Mouse (Mus musculus): ENCODE data around the gene Arhgap31. TPM values are rescaled to one million over a fixed set of nuclear protein-coding genes. Genes with fewer than 3 reads are reported as not detected.

Arhgap31 gene
- polyA plus RNA-seq, 1 experiment from 2014 or later = 43.1 TPM

DNA sequence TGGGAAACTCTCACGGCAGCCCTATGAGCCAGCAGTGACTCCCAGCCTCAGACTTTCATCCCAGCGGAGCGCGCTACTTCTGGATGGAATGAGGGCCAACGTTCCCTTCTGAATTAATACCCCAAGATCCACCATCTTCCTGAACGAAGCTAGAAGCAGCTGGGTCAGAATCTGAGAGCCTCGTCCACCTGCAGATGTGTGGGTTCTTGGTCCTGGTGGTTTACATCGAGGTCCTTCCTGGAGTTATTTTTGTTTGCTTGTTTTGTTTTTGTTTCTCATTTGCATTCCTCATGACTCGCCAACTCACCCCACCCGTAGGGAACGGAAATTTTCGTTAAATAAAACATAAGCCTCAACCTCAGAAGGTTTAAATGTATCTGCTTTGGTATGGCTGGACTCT is 61.8 kb downstream of the Arhgap31 start:
- ATAC-seq (ENCODE audit: insufficient number of reproducible peaks, low FRiP score) = no peak
- 74% methylated on average over 12 of the region's 12 CpGs for WGBS
- no peak overlapping the region for H3K9ac ChIP-seq
- no peak overlapping the region for H3K4me3 ChIP-seq
- no peaks in the 10 kb centered on the region for H3K9me3 ChIP-seq (replicated peaks)
- no peaks in the 10 kb centered on the region for H3K36me3 ChIP-seq
- H3K27ac ChIP-seq (ENCODE audit: poor library complexity, severe bottlenecking) = peak overlapping the region; percentile 85
- H3K27me3 ChIP-seq (replicated peaks) = no peaks in the 10 kb centered on the region
- peaks cover 83% of the 10 kb centered on the region for H3K4me1 ChIP-seq (replicated peaks)
- peak overlapping the region; percentile 42; the same call in 1 of the 2 replicates for H3K4me2 ChIP-seq

DNA sequence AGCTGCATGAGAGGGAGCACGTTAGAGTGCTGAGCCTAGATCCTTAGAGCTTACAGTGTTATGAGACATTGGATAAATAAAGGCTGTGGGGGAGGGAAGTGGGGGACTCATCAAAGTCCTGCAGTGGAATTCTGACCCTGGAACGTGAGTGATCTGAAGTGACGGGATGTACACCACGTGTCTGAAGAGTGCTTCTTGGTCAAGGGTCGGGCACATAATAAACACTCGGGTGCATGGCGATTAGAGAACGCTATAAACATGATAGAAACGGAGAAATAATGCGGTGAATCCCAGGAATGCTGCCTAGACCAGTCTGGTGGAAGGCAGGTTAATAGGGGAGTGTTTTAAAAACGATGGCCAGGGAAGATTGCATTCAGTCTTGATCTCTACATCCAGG is 63.6 kb downstream of the Arhgap31 start:
- H3K36me3 ChIP-seq = no peaks in the 10 kb centered on the region
- WGBS = 35% methylated on average over 11 of the region's 11 CpGs
- H3K9me3 ChIP-seq (replicated peaks) = no peaks in the 10 kb centered on the region
- no peak overlapping the region for H3K4me3 ChIP-seq
- no peak overlapping the region; the same call in 1 of the 2 replicates for H3K9ac ChIP-seq
- no peak overlapping the region for H3K4me2 ChIP-seq
- ATAC-seq (ENCODE audit: insufficient number of reproducible peaks, low FRiP score) = no peak
- peak overlapping the region; percentile 53; the same call in 1 of the 2 replicates for H3K27ac ChIP-seq (ENCODE audit: poor library complexity, severe bottlenecking)
- H3K27me3 ChIP-seq (replicated peaks) = no peaks in the 10 kb centered on the region
- peaks cover 79% of the 10 kb centered on the region for H3K4me1 ChIP-seq (replicated peaks)

DNA sequence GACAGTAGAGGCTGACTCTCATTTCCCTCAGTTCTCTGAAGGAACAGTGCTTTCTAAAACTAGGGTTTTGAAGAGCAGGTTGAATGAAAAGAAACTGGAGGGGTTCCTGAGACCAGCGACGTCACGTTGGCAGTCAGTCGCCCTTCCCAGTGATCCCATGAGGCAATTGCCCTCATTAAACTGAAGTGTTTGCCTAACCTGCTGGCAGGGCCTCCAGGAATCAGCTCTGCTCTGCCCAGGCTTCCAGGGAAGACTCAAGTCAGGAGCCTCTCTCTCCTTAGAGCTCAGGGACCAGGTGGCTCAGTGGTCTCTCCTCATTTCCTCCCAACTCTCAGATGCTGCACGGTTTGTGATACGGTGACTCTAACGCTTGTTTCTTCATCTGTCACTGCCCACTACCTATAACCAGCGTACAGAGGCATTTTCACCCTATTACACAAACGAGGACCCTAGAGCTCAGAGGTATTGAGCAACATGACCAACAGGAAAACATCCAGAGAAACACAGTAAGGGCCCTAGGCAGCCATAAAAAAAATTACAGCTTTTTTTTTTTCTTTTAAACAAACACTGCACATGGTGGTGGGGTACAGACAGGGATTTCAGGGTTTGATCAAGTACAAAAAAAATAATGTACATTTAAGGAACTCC is 64.2 kb downstream of the Arhgap31 start:
- H3K27me3 ChIP-seq (replicated peaks) = no peaks in the 10 kb centered on the region
- no peak for ATAC-seq (ENCODE audit: insufficient number of reproducible peaks, low FRiP score)
- H3K4me2 ChIP-seq = no peak overlapping the region
- H3K27ac ChIP-seq (ENCODE audit: poor library complexity, severe bottlenecking) = peak overlapping the region; percentile 74
- H3K4me3 ChIP-seq = no peak overlapping the region
- H3K9ac ChIP-seq = no peak overlapping the region
- no peaks in the 10 kb centered on the region for H3K36me3 ChIP-seq
- peaks cover 79% of the 10 kb centered on the region for H3K4me1 ChIP-seq (replicated peaks)
- no peaks in the 10 kb centered on the region for H3K9me3 ChIP-seq (replicated peaks)
- WGBS = 69% methylated on average over 9 of the region's 9 CpGs

DNA sequence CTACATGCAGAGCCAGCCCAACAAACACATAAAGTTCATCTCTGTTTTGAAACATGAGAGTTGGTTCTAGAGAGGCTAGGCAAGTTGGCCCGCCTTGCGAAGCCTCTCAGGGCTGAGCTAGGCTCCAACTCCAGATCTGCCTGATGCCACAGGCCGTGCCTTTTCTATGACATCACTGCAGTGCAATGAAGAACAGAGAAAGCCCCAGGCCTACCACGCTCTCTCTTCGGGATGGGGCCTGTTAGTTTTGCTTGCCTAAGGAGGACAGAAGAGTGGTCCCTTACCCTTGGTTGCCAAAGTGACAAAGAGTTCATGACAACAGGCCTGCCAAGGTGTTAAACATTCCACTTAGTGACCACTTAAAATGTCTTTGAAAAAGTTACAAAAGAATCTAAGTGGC is 64.9 kb downstream of the Arhgap31 start:
- Histone ChIP-seq H3K4me3 (no peak overlapping the region), H3K4me2 (no peak overlapping the region), H3K27ac (ENCODE audit: poor library complexity, severe bottlenecking) (peak overlapping the region; percentile 74), H3K36me3 (no peaks in the 10 kb centered on the region), H3K9ac (no peak overlapping the region), H3K4me1 (replicated peaks) (peaks cover 79% of the 10 kb centered on the region), H3K27me3 (replicated peaks) (no peaks in the 10 kb centered on the region), H3K9me3 (replicated peaks) (no peaks in the 10 kb centered on the region)
- ATAC-seq (ENCODE audit: insufficient number of reproducible peaks, low FRiP score) = no peak
- 56% methylated on average over 5 of the region's 5 CpGs for WGBS

DNA sequence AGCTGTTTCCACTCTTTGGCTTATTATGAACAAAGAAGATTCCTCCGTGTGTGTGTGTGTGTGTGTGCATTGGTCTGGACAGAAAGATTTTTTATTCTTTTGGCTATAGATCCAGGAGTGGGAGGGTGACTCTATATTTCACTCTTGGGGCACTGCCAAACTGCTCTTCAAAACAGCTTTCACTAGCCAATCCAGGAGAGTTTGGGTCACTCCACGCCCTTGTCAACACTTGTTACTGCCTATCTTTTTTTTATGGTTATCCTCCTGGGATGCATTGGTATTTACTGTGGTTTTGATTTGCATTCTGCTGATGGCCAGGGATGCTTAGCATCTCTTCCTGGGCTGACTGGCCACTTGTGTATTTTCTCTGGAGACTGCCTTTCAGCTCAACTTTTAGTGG is 68.6 kb downstream of the Arhgap31 start:
- Histone ChIP-seq H3K27ac (ENCODE audit: poor library complexity, severe bottlenecking) (no peak overlapping the region), H3K4me3 (no peak overlapping the region), H3K4me2 (no peak overlapping the region), H3K9me3 (replicated peaks) (no peaks in the 10 kb centered on the region), H3K36me3 (peaks cover 8% of the 10 kb centered on the region), H3K4me1 (replicated peaks) (peaks cover 68% of the 10 kb centered on the region), H3K27me3 (replicated peaks) (no peaks in the 10 kb centered on the region), H3K9ac (no peak overlapping the region)
- 72% methylated on average over 2 of the region's 2 CpGs for WGBS
- no peak for ATAC-seq (ENCODE audit: insufficient number of reproducible peaks, low FRiP score)

DNA sequence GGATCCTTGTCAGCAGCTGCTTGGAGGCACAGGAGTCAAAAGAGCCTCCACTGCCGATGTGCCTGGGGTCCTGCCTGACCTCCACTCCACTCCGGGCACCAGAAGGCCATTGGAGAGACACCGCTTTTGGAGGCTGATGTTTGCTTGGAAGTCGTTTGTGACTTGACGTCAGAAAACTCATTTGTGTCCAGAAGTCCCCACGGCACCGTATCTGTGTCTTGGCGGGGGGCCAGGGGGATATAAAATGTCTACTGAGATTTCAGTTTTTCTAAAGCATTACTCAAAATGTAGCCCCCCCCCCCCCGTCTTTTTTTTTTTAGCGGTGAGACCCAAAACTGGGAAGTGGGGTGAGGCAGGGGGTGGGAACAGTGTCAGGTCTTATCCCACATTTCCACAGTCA is 76.0 kb downstream of the Arhgap31 start:
- ATAC-seq (ENCODE audit: insufficient number of reproducible peaks, low FRiP score) = no peak
- H3K9ac ChIP-seq = no peak overlapping the region
- no peak overlapping the region for H3K4me2 ChIP-seq
- H3K27ac ChIP-seq (ENCODE audit: poor library complexity, severe bottlenecking) = peak overlapping the region; percentile 32; the same call in 1 of the 2 replicates
- peaks cover 56% of the 10 kb centered on the region for H3K36me3 ChIP-seq
- no peaks in the 10 kb centered on the region for H3K27me3 ChIP-seq (replicated peaks)
- H3K9me3 ChIP-seq (replicated peaks) = no peaks in the 10 kb centered on the region
- no peak overlapping the region for H3K4me3 ChIP-seq
- peaks cover 22% of the 10 kb centered on the region for H3K4me1 ChIP-seq (replicated peaks)
- WGBS = 65% methylated on average over 10 of the region's 10 CpGs

DNA sequence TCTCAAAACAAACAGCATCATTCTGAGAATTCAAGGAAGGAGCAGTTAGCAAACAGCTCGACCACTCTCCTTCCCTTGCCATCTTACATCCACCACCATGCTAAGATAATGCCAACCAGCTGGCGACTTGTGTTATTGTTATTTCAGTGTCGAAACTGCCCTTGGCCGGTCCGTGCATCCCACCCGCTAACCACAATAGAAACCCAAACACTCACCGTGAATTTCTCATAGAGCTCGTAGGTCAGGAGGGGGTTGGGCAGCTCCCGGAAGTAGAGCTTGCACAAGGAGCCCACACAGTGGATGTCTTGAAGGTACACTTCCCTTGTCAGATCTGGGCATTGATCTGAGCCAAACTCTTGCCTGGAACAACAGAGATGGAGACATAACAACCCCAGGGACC is 76.4 kb downstream of the Arhgap31 start:
- Histone ChIP-seq H3K36me3 (peaks cover 57% of the 10 kb centered on the region), H3K27ac (ENCODE audit: poor library complexity, severe bottlenecking) (peak overlapping the region; percentile 32; the same call in 1 of the 2 replicates), H3K4me3 (no peak overlapping the region), H3K9me3 (replicated peaks) (no peaks in the 10 kb centered on the region), H3K4me1 (replicated peaks) (peaks cover 18% of the 10 kb centered on the region), H3K27me3 (replicated peaks) (no peaks in the 10 kb centered on the region), H3K9ac (no peak overlapping the region), H3K4me2 (no peak overlapping the region)
- 63% methylated on average over 9 of the region's 9 CpGs for WGBS
- no peak for ATAC-seq (ENCODE audit: insufficient number of reproducible peaks, low FRiP score)

DNA sequence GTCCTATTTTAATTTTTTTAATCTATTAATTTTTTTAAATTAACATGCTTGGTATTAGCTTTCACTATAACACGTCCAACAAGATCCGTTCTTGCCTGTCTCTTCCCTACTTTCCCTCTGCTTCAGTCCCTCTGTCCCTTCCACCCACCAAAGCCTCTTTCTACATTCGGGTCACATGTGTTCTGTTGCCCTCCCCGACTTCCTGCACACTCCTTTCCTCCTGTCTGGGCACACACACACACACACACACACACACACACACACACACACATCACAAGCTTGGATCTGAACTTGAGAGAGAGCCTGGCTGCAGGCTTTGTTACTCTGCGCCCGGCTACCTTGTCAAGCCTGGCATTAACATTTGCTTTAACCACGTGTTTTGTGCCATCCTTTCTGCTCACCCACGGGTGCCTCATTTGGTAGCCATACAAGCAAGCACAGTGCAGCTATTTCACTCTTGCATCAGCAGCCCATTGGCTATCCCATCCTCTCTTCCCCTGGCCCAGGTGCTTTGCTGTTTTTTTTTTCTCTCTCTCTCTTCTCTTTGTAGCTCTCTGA is 77.2 kb downstream of the Arhgap31 start:
- no peak overlapping the region for H3K4me2 ChIP-seq
- no peaks in the 10 kb centered on the region for H3K9me3 ChIP-seq (replicated peaks)
- H3K27me3 ChIP-seq (replicated peaks) = no peaks in the 10 kb centered on the region
- H3K4me1 ChIP-seq (replicated peaks) = peaks cover 13% of the 10 kb centered on the region
- H3K36me3 ChIP-seq = peaks cover 61% of the 10 kb centered on the region
- WGBS = 75% methylated on average over 8 of the region's 8 CpGs
- H3K9ac ChIP-seq = no peak overlapping the region
- H3K27ac ChIP-seq (ENCODE audit: poor library complexity, severe bottlenecking) = 0 out of 2 replicates have a peak overlapping the region, but pooled peaks have one; percentile 1
- ATAC-seq (ENCODE audit: insufficient number of reproducible peaks, low FRiP score) = peak; percentile 22; the same call in 1 of the 2 replicates
- no peak overlapping the region for H3K4me3 ChIP-seq

DNA sequence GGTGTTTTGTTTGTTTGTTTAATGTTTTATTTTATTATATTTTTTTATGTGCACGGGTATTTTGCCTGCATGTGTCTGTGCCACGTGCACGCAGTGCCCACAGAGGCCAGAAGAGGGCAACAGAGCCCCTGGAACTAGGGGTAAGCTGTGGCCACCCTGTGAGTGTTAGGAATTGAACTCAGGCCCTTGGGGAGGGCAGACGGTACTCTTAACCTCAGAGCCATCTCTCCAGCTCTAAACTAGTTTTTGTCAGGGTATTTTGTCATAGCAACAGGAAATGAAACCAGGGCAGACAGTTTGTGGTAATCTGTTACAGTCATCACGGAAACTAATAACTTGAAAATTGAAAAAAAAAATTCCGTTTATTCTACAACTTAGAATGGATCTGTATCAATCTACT is 80.9 kb downstream of the Arhgap31 start:
- Histone ChIP-seq H3K36me3 (peaks cover 44% of the 10 kb centered on the region), H3K9ac (no peak overlapping the region), H3K4me2 (no peak overlapping the region), H3K4me1 (replicated peaks) (peaks cover 45% of the 10 kb centered on the region), H3K4me3 (no peak overlapping the region), H3K27me3 (replicated peaks) (no peaks in the 10 kb centered on the region), H3K9me3 (replicated peaks) (no peaks in the 10 kb centered on the region), H3K27ac (ENCODE audit: poor library complexity, severe bottlenecking) (no peak overlapping the region)
- ATAC-seq (ENCODE audit: insufficient number of reproducible peaks, low FRiP score) = no peak
- WGBS = 67% methylated on average over 6 of the region's 6 CpGs

DNA sequence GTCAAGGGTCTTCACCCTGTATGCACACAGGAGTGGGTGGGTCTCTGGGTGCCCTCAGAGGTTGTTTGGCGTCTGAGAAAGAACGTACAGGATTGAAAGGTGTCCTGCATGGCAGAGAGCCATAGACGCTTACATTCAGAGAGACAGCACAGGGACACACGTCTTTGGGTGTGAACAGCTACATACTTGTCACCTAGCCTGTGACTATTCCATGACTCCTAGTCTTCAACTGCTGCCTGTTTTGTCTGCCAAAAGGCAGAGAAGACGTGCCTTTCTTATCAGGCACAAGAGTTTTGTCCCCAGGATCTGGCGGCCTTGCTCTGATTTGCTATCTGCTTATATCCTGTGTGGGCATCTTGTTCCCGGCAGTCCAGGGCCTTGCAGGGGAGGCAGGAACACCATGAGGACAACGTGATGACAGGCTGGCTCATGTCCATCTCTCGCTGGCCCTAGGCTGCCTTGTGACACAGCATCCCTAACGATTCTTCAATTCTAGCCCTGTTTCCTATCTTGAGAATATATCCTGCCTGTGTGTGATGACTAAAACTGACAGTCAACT is 87.2 kb downstream of the Arhgap31 start:
- H3K27ac ChIP-seq (ENCODE audit: poor library complexity, severe bottlenecking) = peak overlapping the region; percentile 81
- H3K27me3 ChIP-seq (replicated peaks) = no peaks in the 10 kb centered on the region
- peak; percentile 52; the same call in 1 of the 2 replicates for ATAC-seq (ENCODE audit: insufficient number of reproducible peaks, low FRiP score)
- peaks cover 89% of the 10 kb centered on the region for H3K4me1 ChIP-seq (replicated peaks)
- 0 out of 2 replicates have a peak overlapping the region, but pooled peaks have one; percentile 9 for H3K9ac ChIP-seq
- H3K4me2 ChIP-seq = peak overlapping the region; percentile 6; the same call in 1 of the 2 replicates
- H3K36me3 ChIP-seq = peaks cover 45% of the 10 kb centered on the region
- no peaks in the 10 kb centered on the region for H3K9me3 ChIP-seq (replicated peaks)
- 17% methylated on average over 10 of the region's 10 CpGs for WGBS
- no peak overlapping the region for H3K4me3 ChIP-seq

DNA sequence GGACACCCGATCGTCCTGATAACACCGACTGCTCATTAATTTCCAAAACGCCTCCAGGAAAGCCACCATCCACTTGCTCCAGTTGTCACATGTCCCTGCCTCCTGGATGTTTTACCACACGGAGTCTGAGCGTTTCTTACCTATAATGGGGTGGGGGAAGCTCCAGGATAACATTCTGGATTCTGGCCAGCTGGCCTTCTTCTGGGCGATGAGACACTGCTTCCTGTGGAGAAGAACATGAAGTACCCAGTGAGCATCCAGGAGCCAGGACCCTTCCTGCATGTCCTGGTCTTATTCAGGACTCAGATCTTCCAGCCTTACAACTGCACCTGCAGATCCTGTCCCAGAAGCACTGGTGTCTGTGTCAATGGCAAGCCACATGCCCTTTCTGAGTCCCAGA is 87.7 kb downstream of the Arhgap31 start:
- Histone ChIP-seq H3K4me1 (replicated peaks) (peaks cover 92% of the 10 kb centered on the region), H3K9me3 (replicated peaks) (no peaks in the 10 kb centered on the region), H3K27me3 (replicated peaks) (no peaks in the 10 kb centered on the region), H3K36me3 (peaks cover 50% of the 10 kb centered on the region), H3K9ac (peak overlapping the region; percentile 9; the same call in 1 of the 2 replicates), H3K4me2 (peak overlapping the region; percentile 6; the same call in 1 of the 2 replicates), H3K4me3 (no peak overlapping the region), H3K27ac (ENCODE audit: poor library complexity, severe bottlenecking) (peak overlapping the region; percentile 81)
- 56% methylated on average over 7 of the region's 7 CpGs for WGBS
- ATAC-seq (ENCODE audit: insufficient number of reproducible peaks, low FRiP score) = 0 out of 2 replicates have a peak, but pooled peaks have one; percentile 7
